Mouse (Mus musculus) MEL (cell line): ENCODE data around the gene Sidt2. TPM values are rescaled to one million over a fixed set of nuclear protein-coding genes. Genes with fewer than 3 reads are reported as not detected.

Experiments used
- DNase-seq: peaks from one replicate; pipeline ENCODE4 v3.0.0; 2011; ENCODE audit warnings: low read depth, low spot score
- H3K27ac ChIP-seq: 2 replicates; pipeline ENCODE4 v1.5.1; 2012; ENCODE audit warnings: low read depth, mild to moderate bottlenecking, control low read depth, low read length, moderate library complexity; ENCODE audit not compliant: control insufficient read depth
- H3K27me3 ChIP-seq, 2 experiments: fragments of 150-350 bp in 1 of 2; sonication (generic) in 1 of 2; 2 replicates each; pipeline ENCODE4 v1.6.1; 2012; ENCODE audit warnings: low read length in 2 of 2, mild to moderate bottlenecking in 2 of 2, improper control_type of control experiment in 1 of 2, moderate library complexity in 1 of 2; ENCODE audit not compliant: insufficient read depth in 2 of 2, control insufficient read depth in 1 of 2
- H3K36me3 ChIP-seq, 2 experiments: 2 replicates each; pipeline ENCODE4 v1.6.1; 2012 to 2014; ENCODE audit warnings: low read length in 2 of 2, improper control_type of control experiment in 1 of 2, inconsistent platforms in 1 of 2, mild to moderate bottlenecking in 1 of 2; ENCODE audit not compliant: insufficient read depth in 2 of 2, control insufficient read depth in 1 of 2
- H3K4me1 ChIP-seq, 2 experiments: fragments of 150-350 bp in 1 of 2; sonication (generic) in 1 of 2; 2 replicates each; pipeline ENCODE4 v1.6.1; 2012; ENCODE audit warnings: low read length in 2 of 2, improper control_type of control experiment in 1 of 2, mild to moderate bottlenecking in 1 of 2; ENCODE audit not compliant: insufficient read depth in 2 of 2, control insufficient read depth in 1 of 2
- H3K4me3 ChIP-seq, 2 experiments: fragments of 150-350 bp in 1 of 2; sonication (generic) in 1 of 2; 2 replicates each; pipeline ENCODE4 v1.5.1; 2012; ENCODE audit warnings: low read depth in 2 of 2, low read length in 2 of 2, mild to moderate bottlenecking in 2 of 2, moderate library complexity in 2 of 2, control low read depth in 1 of 2, improper control_type of control experiment in 1 of 2; ENCODE audit not compliant: control insufficient read depth in 1 of 2, insufficient read depth in 1 of 2
- H3K79me2 ChIP-seq: 2 replicates; pipeline ENCODE4 v1.6.1; 2012; ENCODE audit warnings: mild to moderate bottlenecking, low read length, moderate library complexity; ENCODE audit not compliant: control insufficient read depth, poor library complexity, insufficient read depth
- H3K9ac ChIP-seq: 2 replicates; pipeline ENCODE4 v1.6.1; 2012; ENCODE audit warnings: low read depth, mild to moderate bottlenecking, control low read depth, low read length, moderate library complexity; ENCODE audit not compliant: control insufficient read depth, poor library complexity, severe bottlenecking
- H3K9me3 ChIP-seq: fragments of 150-350 bp; sonication (generic); replicated peaks from 2 replicates; pipeline ENCODE4 v1.6.1; 2012; ENCODE audit warnings: mild to moderate bottlenecking, low read length, improper control_type of control experiment, moderate library complexity; ENCODE audit not compliant: insufficient read depth
- CHD2 ChIP-seq: IDR thresholded peaks from 2 replicates; pipeline ENCODE4 v1.6.1; 2011; ENCODE audit warnings: low read length, improper control_type of control experiment
- CTCF ChIP-seq, 3 experiments: IDR thresholded peaks in 2 of 3; conservative IDR thresholded peaks in 1 of 3; 2 replicates each; pipeline ENCODE4 v1.5.1; 2011 to 2012; ENCODE audit warnings: low read length in 3 of 3, low read depth in 2 of 3, mild to moderate bottlenecking in 2 of 3, improper control_type of control experiment in 1 of 3, inconsistent platforms in 1 of 3, mixed read lengths in 1 of 3, moderate library complexity in 1 of 3; ENCODE audit not compliant: control insufficient read depth in 1 of 3, insufficient read depth in 1 of 3, poor library complexity in 1 of 3, severe bottlenecking in 1 of 3
- ETS1 ChIP-seq: IDR thresholded peaks from 2 replicates; pipeline ENCODE4 v1.6.1; 2012; ENCODE audit warnings: low read depth, mild to moderate bottlenecking, inconsistent platforms, low read length, improper control_type of control experiment, moderate library complexity
- GATA1 ChIP-seq: IDR thresholded peaks from 2 replicates; pipeline ENCODE4 v1.6.1; 2011; ENCODE audit warnings: low read depth, low read length, improper control_type of control experiment
- HCFC1 ChIP-seq: IDR thresholded peaks from 2 replicates; pipeline ENCODE4 v1.6.1; 2012; ENCODE audit warnings: low read depth, mild to moderate bottlenecking, inconsistent platforms, low read length, improper control_type of control experiment, moderate library complexity
- JUND ChIP-seq: IDR thresholded peaks from 2 replicates; pipeline ENCODE4 v1.6.1; 2011; ENCODE audit warnings: low read depth, mild to moderate bottlenecking, improper control_type of control experiment, low read length
- MAZ ChIP-seq: IDR thresholded peaks from 2 replicates; pipeline ENCODE4 v1.6.1; 2012; ENCODE audit warnings: low read depth, mild to moderate bottlenecking, inconsistent platforms, low read length, improper control_type of control experiment
- MXI1 ChIP-seq: IDR thresholded peaks from 2 replicates; pipeline ENCODE4 v1.6.1; 2011; ENCODE audit warnings: mild to moderate bottlenecking, low read depth, low read length, improper control_type of control experiment
- MYC ChIP-seq: IDR thresholded peaks from 2 replicates; pipeline ENCODE4 v1.6.1; 2011; ENCODE audit warnings: low read depth, mild to moderate bottlenecking, low read length, improper control_type of control experiment, moderate library complexity
- NELFE ChIP-seq: IDR thresholded peaks from 2 replicates; pipeline ENCODE4 v1.6.1; 2011; ENCODE audit warnings: low read depth, low read length, improper control_type of control experiment
- NRF1 ChIP-seq: IDR thresholded peaks from 2 replicates; pipeline ENCODE4 v1.6.1; 2014; ENCODE audit warnings: low read depth, mild to moderate bottlenecking, inconsistent platforms, low read length, improper control_type of control experiment, moderate library complexity; ENCODE audit not compliant: poor library complexity, insufficient read depth, severe bottlenecking
- POLR2A ChIP-seq, 2 experiments: IDR thresholded peaks; 2 replicates each; pipeline ENCODE4 v1.6.1; 2011 to 2012; ENCODE audit warnings: low read length in 2 of 2, mild to moderate bottlenecking in 2 of 2, control low read depth in 1 of 2, improper control_type of control experiment in 1 of 2, low read depth in 1 of 2, moderate library complexity in 1 of 2; ENCODE audit not compliant: control insufficient read depth in 1 of 2, insufficient read depth in 1 of 2, poor library complexity in 1 of 2
- POLR2AphosphoS5 ChIP-seq: IDR thresholded peaks from 2 replicates; pipeline ENCODE4 v1.6.1; 2012; ENCODE audit warnings: low read depth, borderline replicate concordance, mild to moderate bottlenecking, inconsistent platforms, low read length, moderate library complexity, mixed read lengths
- RCOR1 ChIP-seq: IDR thresholded peaks from 2 replicates; pipeline ENCODE4 v1.6.1; 2012; ENCODE audit warnings: low read depth, mild to moderate bottlenecking, inconsistent platforms, low read length, improper control_type of control experiment
- SIN3A ChIP-seq: IDR thresholded peaks from 2 replicates; pipeline ENCODE4 v1.6.1; 2012; ENCODE audit warnings: low read length, improper control_type of control experiment, inconsistent platforms
- SMC3 ChIP-seq: IDR thresholded peaks from 2 replicates; pipeline ENCODE4 v1.6.1; 2011; ENCODE audit warnings: low read depth, low read length, improper control_type of control experiment
- TBP ChIP-seq: IDR thresholded peaks from 2 replicates; pipeline ENCODE4 v1.8.0; 2011; ENCODE audit warnings: low read depth, low read length, improper control_type of control experiment
- UBTF ChIP-seq: IDR thresholded peaks from 2 replicates; pipeline ENCODE4 v1.6.1; 2012; ENCODE audit warnings: low read depth, mild to moderate bottlenecking, inconsistent platforms, low read length, improper control_type of control experiment, moderate library complexity, borderline replicate concordance; ENCODE audit not compliant: insufficient read depth
- ZC3H11A ChIP-seq: IDR thresholded peaks from 2 replicates; pipeline ENCODE4 v1.6.1; 2012; ENCODE audit warnings: low read depth, mild to moderate bottlenecking, inconsistent platforms, low read length, improper control_type of control experiment
- ZKSCAN1 ChIP-seq: IDR thresholded peaks from 2 replicates; pipeline ENCODE4 v1.6.1; 2012; ENCODE audit warnings: low read depth, mild to moderate bottlenecking, inconsistent platforms, low read length, improper control_type of control experiment, moderate library complexity
- polyA plus RNA-seq, 2 experiments: library from polyadenylated mRNA; stranded (reverse) in 1 of 2; unstranded in 1 of 2; fragments of >175 nt in 1 of 2; fragments of >200 nt in 1 of 2; gene quantifications; 2 replicates each; pipeline versions ENCODE4 v1.2.1 to v1.2.4; 2012; ENCODE audit warnings: low replicate concordance in 2 of 2, low read depth in 1 of 2; ENCODE audit not compliant: insufficient read length in 2 of 2, insufficient read depth in 1 of 2, missing spikeins in 1 of 2
- total RNA-seq: library from RNA; depleted of rRNA; stranded (reverse); fragments of 300-350 nt; gene quantifications from 2 replicates; pipeline ENCODE4 v1.2.3, GENCODE M21; 2012

The Sidt2 gene
- total and polyA plus RNA-seq, 3 experiments: 27.0 to 71.8 TPM; not detected in 1

GRCm38 (mm10) chr9:45952057-45952456 lies 3.0 kb downstream of the Sidt2 start:
- no peak for DNase-seq
- H3K36me3 ChIP-seq: peaks cover 2 to 4% of the 10 kb centered on the region in 2 experiments; a peak in 3 of 4 replicates
- no peak for TF ChIP-seq ETS1
- no peak for TF ChIP-seq SIN3A
- H3K9me3 ChIP-seq: no peaks in the 10 kb centered on the region
- H3K27ac ChIP-seq: no peak overlapping the region
- H3K4me1 ChIP-seq: peaks cover 2 to 11% of the 10 kb centered on the region in 2 experiments; a peak in 2 of 4 replicates
- H3K79me2 ChIP-seq: peaks cover 12% of the 10 kb centered on the region
- H3K27me3 ChIP-seq: no peaks in the 10 kb centered on the region
- no peak overlapping the region for H3K4me3 ChIP-seq
- no peak overlapping the region for H3K9ac ChIP-seq

- H3K4me3 ChIP-seq: no peak overlapping the region
- no peaks in the 10 kb centered on the region for H3K4me1 ChIP-seq
- TF ChIP-seq JUND (no peak), TBP (no peak), SIN3A (no peak), ZC3H11A (no peak), UBTF (no peak), POLR2A (IDR thresholded peaks at IDR 0.05; ENCODE audit: control insufficient read depth in 1 of 2, insufficient read depth in 1 of 2, low read depth in 1 of 2, low read length in 2 of 2, poor library complexity in 1 of 2) (no peak), NELFE (no peak), CTCF (IDR thresholded peaks at IDR 0.05 in 2 of 3, conservative IDR thresholded peaks at IDR 0.05 in 1 of 3; ENCODE audit: control insufficient read depth in 1 of 3, insufficient read depth in 1 of 3, low read depth in 2 of 3, low read length in 3 of 3, poor library complexity in 1 of 3, severe bottlenecking in 1 of 3) (no peak), MYC (no peak), MAZ (no peak), POLR2AphosphoS5 (no peak), SMC3 (no peak), RCOR1 (no peak)
- no peaks in the 10 kb centered on the region for H3K79me2 ChIP-seq
- no peaks in the 10 kb centered on the region for H3K27me3 ChIP-seq
- no peak overlapping the region for H3K9ac ChIP-seq
- DNase-seq: no peak
- no peaks in the 10 kb centered on the region for H3K9me3 ChIP-seq
- peaks cover 0 to 2% of the 10 kb centered on the region in 2 experiments; a peak in 2 of 4 replicates for H3K36me3 ChIP-seq
- H3K27ac ChIP-seq: no peak overlapping the region
Observed at GRCm38 (mm10) chr9:45946872-45947183, 8.2 kb downstream of the Sidt2 start.

- no peak overlapping the region for H3K27ac ChIP-seq
- H3K4me3 ChIP-seq: no peak overlapping the region
- no peaks in the 10 kb centered on the region for H3K4me1 ChIP-seq
- H3K27me3 ChIP-seq: no peaks in the 10 kb centered on the region
- TF ChIP-seq CHD2 (no peak), ETS1 (no peak), POLR2A (IDR thresholded peaks at IDR 0.05; ENCODE audit: control insufficient read depth in 1 of 2, insufficient read depth in 1 of 2, low read depth in 1 of 2, low read length in 2 of 2, poor library complexity in 1 of 2) (no peak), HCFC1 (no peak), ZC3H11A (no peak), MXI1 (no peak), NRF1 (no peak), RCOR1 (no peak), GATA1 (no peak), MYC (no peak), CTCF (IDR thresholded peaks at IDR 0.05 in 2 of 3, conservative IDR thresholded peaks at IDR 0.05 in 1 of 3; ENCODE audit: control insufficient read depth in 1 of 3, insufficient read depth in 1 of 3, low read depth in 2 of 3, low read length in 3 of 3, poor library complexity in 1 of 3, severe bottlenecking in 1 of 3) (no peak), ZKSCAN1 (no peak)
- H3K36me3 ChIP-seq: peaks cover 0 to 2% of the 10 kb centered on the region in 2 experiments; a peak in 2 of 4 replicates
- no peaks in the 10 kb centered on the region for H3K79me2 ChIP-seq
- no peak overlapping the region for H3K9ac ChIP-seq
- DNase-seq: no peak
- no peaks in the 10 kb centered on the region for H3K9me3 ChIP-seq
Observed at GRCm38 (mm10) chr9:45946182-45946871, 8.7 kb downstream of the Sidt2 start.
